Mouse (Mus musculus): ENCODE results near the gene Ptpro. TPM values are rescaled to one million over a fixed set of nuclear protein-coding genes. Genes with fewer than 3 reads are reported as not detected.

The Ptpro gene
- polyA plus RNA-seq, 1 experiment from 2014 or later: 1.5 TPM

- H3K27me3 ChIP-seq (ENCODE audit: control insufficient read depth, insufficient read depth, low read length): no peaks in the 10 kb centered on the region
- no peaks in the 10 kb centered on the region for H3K9me3 ChIP-seq (replicated peaks; ENCODE audit: control insufficient read depth, low read length)
- no peak overlapping the region; the same call in 1 of the 2 replicates for H3K4me2 ChIP-seq
- 53% methylated on average over 2 of the region's 2 CpGs for WGBS (ENCODE audit: insufficient replicate concordance)
- no peak overlapping the region for H3K9ac ChIP-seq (ENCODE audit: low read depth, low read length)
- H3K4me1 ChIP-seq (ENCODE audit: control insufficient read depth, insufficient read depth, low read length): no peaks in the 10 kb centered on the region
- no peak for ATAC-seq (replicated peaks; ENCODE audit: insufficient number of reproducible peaks, low FRiP score, low TSS enrichment)
- no peaks in the 10 kb centered on the region for H3K36me3 ChIP-seq (ENCODE audit: control insufficient read depth, insufficient read depth, low read length)
- H3K4me3 ChIP-seq (ENCODE audit: low read depth, low read length): no peak overlapping the region
- no peak overlapping the region for H3K27ac ChIP-seq (ENCODE audit: low read depth, low read length)
These were observed 159.8 kb downstream of the Ptpro start for GRCm38 (mm10) chr6:137411901-137412378.

- Histone ChIP-seq H3K27me3 (ENCODE audit: control insufficient read depth, insufficient read depth, low read length) (no peaks in the 10 kb centered on the region), H3K9me3 (replicated peaks; ENCODE audit: control insufficient read depth, low read length) (no peaks in the 10 kb centered on the region), H3K4me2 (no peak overlapping the region), H3K9ac (ENCODE audit: low read depth, low read length) (no peak overlapping the region), H3K4me3 (ENCODE audit: low read depth, low read length) (no peak overlapping the region), H3K4me1 (ENCODE audit: control insufficient read depth, insufficient read depth, low read length) (no peaks in the 10 kb centered on the region), H3K36me3 (ENCODE audit: control insufficient read depth, insufficient read depth, low read length) (no peaks in the 10 kb centered on the region), H3K27ac (ENCODE audit: low read depth, low read length) (no peak overlapping the region)
- no peak for ATAC-seq (replicated peaks; ENCODE audit: insufficient number of reproducible peaks, low FRiP score, low TSS enrichment)
- WGBS (ENCODE audit: insufficient replicate concordance): 51% methylated on average over 2 of the region's 2 CpGs
These were observed 160.9 kb downstream of the Ptpro start for GRCm38 (mm10) chr6:137413045-137413444.

- H3K9ac ChIP-seq (ENCODE audit: low read depth, low read length): no peak overlapping the region
- H3K27me3 ChIP-seq (ENCODE audit: control insufficient read depth, insufficient read depth, low read length): no peaks in the 10 kb centered on the region
- no peak overlapping the region for H3K4me3 ChIP-seq (ENCODE audit: low read depth, low read length)
- H3K36me3 ChIP-seq (ENCODE audit: control insufficient read depth, insufficient read depth, low read length): no peaks in the 10 kb centered on the region
- no peaks in the 10 kb centered on the region for H3K4me1 ChIP-seq (ENCODE audit: control insufficient read depth, insufficient read depth, low read length)
- ATAC-seq (replicated peaks; ENCODE audit: insufficient number of reproducible peaks, low FRiP score, low TSS enrichment): no peak; the same call in 1 of the 2 replicates
- H3K9me3 ChIP-seq (replicated peaks; ENCODE audit: control insufficient read depth, low read length): no peaks in the 10 kb centered on the region
- H3K27ac ChIP-seq (ENCODE audit: low read depth, low read length): no peak overlapping the region
- H3K4me2 ChIP-seq: no peak overlapping the region
- 52% methylated on average over 13 of the region's 13 CpGs for WGBS (ENCODE audit: insufficient replicate concordance)
These were observed 162.6 kb downstream of the Ptpro start for GRCm38 (mm10) chr6:137414531-137415405.

- no peak overlapping the region for H3K4me2 ChIP-seq
- no peaks in the 10 kb centered on the region; the same call in 1 of the 2 replicates for H3K4me1 ChIP-seq (ENCODE audit: control insufficient read depth, insufficient read depth, low read length)
- H3K36me3 ChIP-seq (ENCODE audit: control insufficient read depth, insufficient read depth, low read length): no peaks in the 10 kb centered on the region
- H3K9ac ChIP-seq (ENCODE audit: low read depth, low read length): no peak overlapping the region
- H3K4me3 ChIP-seq (ENCODE audit: low read depth, low read length): no peak overlapping the region
- H3K27me3 ChIP-seq (ENCODE audit: control insufficient read depth, insufficient read depth, low read length): no peaks in the 10 kb centered on the region
- ATAC-seq (replicated peaks; ENCODE audit: insufficient number of reproducible peaks, low FRiP score, low TSS enrichment): no peak
- H3K9me3 ChIP-seq (replicated peaks; ENCODE audit: control insufficient read depth, low read length): no peaks in the 10 kb centered on the region
- WGBS (ENCODE audit: insufficient replicate concordance): 84% methylated on average over 4 of the region's 4 CpGs
- no peak overlapping the region for H3K27ac ChIP-seq (ENCODE audit: low read depth, low read length)
These were observed 170.7 kb downstream of the Ptpro start for GRCm38 (mm10) chr6:137422777-137423176.

GRCm38 (mm10) chr6:137423830-137424229, 171.7 kb downstream of the Ptpro start:
- Histone ChIP-seq H3K9me3 (replicated peaks; ENCODE audit: control insufficient read depth, low read length) (no peaks in the 10 kb centered on the region; the same call in 1 of the 2 replicates), H3K9ac (ENCODE audit: low read depth, low read length) (no peak overlapping the region), H3K4me2 (no peak overlapping the region), H3K4me1 (ENCODE audit: control insufficient read depth, insufficient read depth, low read length) (no peaks in the 10 kb centered on the region; the same call in 1 of the 2 replicates), H3K27me3 (ENCODE audit: control insufficient read depth, insufficient read depth, low read length) (no peaks in the 10 kb centered on the region), H3K36me3 (ENCODE audit: control insufficient read depth, insufficient read depth, low read length) (no peaks in the 10 kb centered on the region), H3K4me3 (ENCODE audit: low read depth, low read length) (no peak overlapping the region), H3K27ac (ENCODE audit: low read depth, low read length) (no peak overlapping the region)
- 61% methylated on average over 10 of the region's 10 CpGs for WGBS (ENCODE audit: insufficient replicate concordance)
- ATAC-seq (replicated peaks; ENCODE audit: insufficient number of reproducible peaks, low FRiP score, low TSS enrichment): no peak

- Histone ChIP-seq H3K9ac (ENCODE audit: low read depth, low read length) (no peak overlapping the region), H3K4me2 (peak overlapping the region; percentile 12; the same call in 1 of the 2 replicates), H3K27ac (ENCODE audit: low read depth, low read length) (no peak overlapping the region), H3K27me3 (ENCODE audit: control insufficient read depth, insufficient read depth, low read length) (no peaks in the 10 kb centered on the region), H3K4me3 (ENCODE audit: low read depth, low read length) (no peak overlapping the region), H3K9me3 (replicated peaks; ENCODE audit: control insufficient read depth, low read length) (no peaks in the 10 kb centered on the region; the same call in 1 of the 2 replicates), H3K4me1 (ENCODE audit: control insufficient read depth, insufficient read depth, low read length) (no peaks in the 10 kb centered on the region; the same call in 1 of the 2 replicates), H3K36me3 (ENCODE audit: control insufficient read depth, insufficient read depth, low read length) (no peaks in the 10 kb centered on the region)
- 49% methylated on average over 14 of the region's 14 CpGs for WGBS (ENCODE audit: insufficient replicate concordance)
- no peak for ATAC-seq (replicated peaks; ENCODE audit: insufficient number of reproducible peaks, low FRiP score, low TSS enrichment)
These were observed 173.6 kb downstream of the Ptpro start for GRCm38 (mm10) chr6:137425500-137426432.

- 68% methylated on average over 14 of the region's 14 CpGs for whole genome bisulfite sequencing (ENCODE audit: insufficient replicate concordance)
- Histone ChIP-seq H3K9ac (ENCODE audit: low read depth, low read length) (no peak overlapping the region), H3K36me3 (ENCODE audit: control insufficient read depth, insufficient read depth, low read length) (no peaks in the 10 kb centered on the region), H3K4me3 (ENCODE audit: low read depth, low read length) (no peak overlapping the region), H3K4me1 (ENCODE audit: control insufficient read depth, insufficient read depth, low read length) (no peaks in the 10 kb centered on the region), H3K4me2 (no peak overlapping the region), H3K27ac (ENCODE audit: low read depth, low read length) (no peak overlapping the region), H3K27me3 (ENCODE audit: control insufficient read depth, insufficient read depth, low read length) (no peaks in the 10 kb centered on the region), H3K9me3 (replicated peaks; ENCODE audit: control insufficient read depth, low read length) (no peaks in the 10 kb centered on the region; the same call in 1 of the 2 replicates)
- no peak for ATAC-seq (replicated peaks; ENCODE audit: insufficient number of reproducible peaks, low FRiP score, low TSS enrichment)
These were observed 181.5 kb downstream of the Ptpro start for GRCm38 (mm10) chr6:137433521-137434137.

- Histone ChIP-seq H3K27ac (ENCODE audit: low read depth, low read length) (no peak overlapping the region), H3K4me3 (ENCODE audit: low read depth, low read length) (no peak overlapping the region), H3K9ac (ENCODE audit: low read depth, low read length) (no peak overlapping the region), H3K4me2 (no peak overlapping the region), H3K4me1 (ENCODE audit: control insufficient read depth, insufficient read depth, low read length) (no peaks in the 10 kb centered on the region), H3K27me3 (ENCODE audit: control insufficient read depth, insufficient read depth, low read length) (no peaks in the 10 kb centered on the region), H3K36me3 (ENCODE audit: control insufficient read depth, insufficient read depth, low read length) (no peaks in the 10 kb centered on the region), H3K9me3 (replicated peaks; ENCODE audit: control insufficient read depth, low read length) (no peaks in the 10 kb centered on the region)
- no peak for ATAC-seq (replicated peaks; ENCODE audit: insufficient number of reproducible peaks, low FRiP score, low TSS enrichment)
- 79% methylated on average over 4 of the region's 4 CpGs for WGBS (ENCODE audit: insufficient replicate concordance)
These were observed 185.4 kb downstream of the Ptpro start for GRCm38 (mm10) chr6:137437486-137437885.
